27 mouse cellular contexts compared by ENCODE assay signal in genomic region chr6:43198094-43198493, GRCm38 (mm10). TPM values are rescaled to one million over a fixed set of nuclear protein-coding genes. Genes with fewer than 3 reads are reported as not detected.
"Had no signal": no experiment of that assay in that cellular context is flagged by ENCODE, and none has a peak within 500 bp of the region (broad histone marks: within the 10 kb centered on the region; RNA-seq: fewer than 3 reads in every experiment).

No protein-coding gene starts in this region.

- H3K36me3 ChIP-seq: liver, embryonic 13.5 days; liver, embryonic 15.5 days; midbrain, embryonic 10.5 days; midbrain, embryonic 12.5 days; neural tube, embryonic 13.5 days; neural tube, embryonic 15.5 days; stomach, embryonic 15.5 days had no signal

- ATAC-seq: liver, postnatal 0 days; lung, postnatal 0 days; midbrain, embryonic 16.5 days had no signal

- H3K27me3 ChIP-seq: liver, embryonic 13.5 days; liver, embryonic 15.5 days; midbrain, embryonic 12.5 days; neural tube, embryonic 13.5 days; neural tube, embryonic 15.5 days; stomach, embryonic 15.5 days had no signal

- H3K4me2 ChIP-seq: liver, embryonic 11.5 days; liver, embryonic 13.5 days; liver, embryonic 15.5 days; midbrain, embryonic 12.5 days; neural tube, embryonic 13.5 days; neural tube, embryonic 15.5 days; stomach, embryonic 15.5 days had no signal

- H3K4me1 ChIP-seq: liver, embryonic 13.5 days; liver, embryonic 15.5 days; midbrain, embryonic 10.5 days; midbrain, embryonic 12.5 days; neural tube, embryonic 13.5 days; neural tube, embryonic 15.5 days; stomach, embryonic 15.5 days had no signal

- H3K4me3 ChIP-seq: liver, embryonic 13.5 days; liver, embryonic 15.5 days; midbrain, embryonic 10.5 days; midbrain, embryonic 12.5 days; myocyte; neural tube, embryonic 13.5 days; neural tube, embryonic 15.5 days; stomach, embryonic 15.5 days had no signal

- H3K9ac ChIP-seq: liver, embryonic 13.5 days; liver, embryonic 15.5 days; liver, postnatal 0 days; midbrain, embryonic 12.5 days; neural tube, embryonic 13.5 days; neural tube, embryonic 15.5 days; stomach, embryonic 15.5 days had no signal

- DNase-seq: liver, embryonic 13.5 days; liver, postnatal 0 days; midbrain, embryonic 14.5 days; retina, postnatal 1 day; right cerebral cortex, adult 18-20 months; right cerebral cortex, postnatal 25 days; thymus, adult 2 months; thymus, postnatal 25 days; thymus, postnatal 4 days had no signal

- H3K27ac ChIP-seq: liver, embryonic 13.5 days; liver, embryonic 15.5 days; macrophage; midbrain, embryonic 10.5 days; midbrain, embryonic 12.5 days; neural tube, embryonic 13.5 days; neural tube, embryonic 15.5 days; stomach, embryonic 15.5 days; stomach, postnatal 0 days had no signal

- H3K9me3 ChIP-seq: liver, embryonic 13.5 days; liver, embryonic 15.5 days; midbrain, embryonic 10.5 days; midbrain, embryonic 12.5 days; neural tube, embryonic 13.5 days; neural tube, embryonic 15.5 days; stomach, embryonic 15.5 days had no signal

RNA-seq across cellular contexts. Expression of gene Olfr435, which starts 1.1 kb away (rescaled TPM):
- total RNA-seq: megakaryocyte, adult 5-6 weeks; megakaryocyte-erythroid progenitor cell, adult 5-6 weeks had no signal
- polyA plus RNA-seq: liver, embryonic 11.5 days; liver, embryonic 13.5 days; liver, embryonic 15.5 days; liver, postnatal 0 days; lung, postnatal 0 days; macrophage; midbrain, embryonic 10.5 days; midbrain, embryonic 12.5 days; midbrain, embryonic 14.5 days; midbrain, embryonic 16.5 days; myocyte; neural tube, embryonic 11.5 days; neural tube, embryonic 13.5 days; neural tube, embryonic 15.5 days; spleen, adult 2 months; stomach, embryonic 15.5 days; stomach, postnatal 0 days; testis, adult 2 months; thymus, adult 2 months; urinary bladder, adult 2 months had no signal

RNA-seq across cellular contexts. Expression of gene Olfr434, which starts 14.7 kb away (rescaled TPM):
- total RNA-seq: megakaryocyte, adult 5-6 weeks; megakaryocyte-erythroid progenitor cell, adult 5-6 weeks had no signal
- polyA plus RNA-seq: liver, embryonic 11.5 days; liver, embryonic 13.5 days; liver, embryonic 15.5 days; liver, postnatal 0 days; lung, postnatal 0 days; macrophage; midbrain, embryonic 10.5 days; midbrain, embryonic 12.5 days; midbrain, embryonic 14.5 days; midbrain, embryonic 16.5 days; myocyte; neural tube, embryonic 11.5 days; neural tube, embryonic 13.5 days; neural tube, embryonic 15.5 days; spleen, adult 2 months; stomach, embryonic 15.5 days; stomach, postnatal 0 days; testis, adult 2 months; thymus, adult 2 months; urinary bladder, adult 2 months had no signal

RNA-seq across cellular contexts. Expression of gene Olfr13, which starts 26.2 kb away (rescaled TPM):
- total RNA-seq: megakaryocyte-erythroid progenitor cell, adult 5-6 weeks had no signal
- polyA plus RNA-seq: liver, embryonic 11.5 days; liver, embryonic 13.5 days; liver, embryonic 15.5 days; liver, postnatal 0 days; lung, postnatal 0 days; macrophage; midbrain, embryonic 10.5 days; midbrain, embryonic 12.5 days; midbrain, embryonic 14.5 days; midbrain, embryonic 16.5 days; myocyte; neural tube, embryonic 11.5 days; neural tube, embryonic 13.5 days; neural tube, embryonic 15.5 days; spleen, adult 2 months; stomach, embryonic 15.5 days; stomach, postnatal 0 days; urinary bladder, adult 2 months had no signal

RNA-seq across cellular contexts. Expression of gene Olfr47, which starts 33.2 kb away (rescaled TPM):
- total RNA-seq: megakaryocyte, adult 5-6 weeks; megakaryocyte-erythroid progenitor cell, adult 5-6 weeks had no signal
- polyA plus RNA-seq: liver, embryonic 11.5 days; liver, embryonic 13.5 days; liver, embryonic 15.5 days; liver, postnatal 0 days; lung, postnatal 0 days; macrophage; midbrain, embryonic 10.5 days; midbrain, embryonic 12.5 days; midbrain, embryonic 14.5 days; midbrain, embryonic 16.5 days; myocyte; neural tube, embryonic 11.5 days; neural tube, embryonic 13.5 days; neural tube, embryonic 15.5 days; spleen, adult 2 months; stomach, embryonic 15.5 days; stomach, postnatal 0 days; testis, adult 2 months; thymus, adult 2 months; urinary bladder, adult 2 months had no signal

RNA-seq across cellular contexts. Expression of gene Olfr437, which starts 35.0 kb away (rescaled TPM):
- total RNA-seq: megakaryocyte, adult 5-6 weeks; megakaryocyte-erythroid progenitor cell, adult 5-6 weeks had no signal
- polyA plus RNA-seq: liver, embryonic 11.5 days; liver, embryonic 13.5 days; liver, embryonic 15.5 days; liver, postnatal 0 days; lung, postnatal 0 days; macrophage; midbrain, embryonic 10.5 days; midbrain, embryonic 12.5 days; midbrain, embryonic 14.5 days; midbrain, embryonic 16.5 days; myocyte; neural tube, embryonic 11.5 days; neural tube, embryonic 13.5 days; neural tube, embryonic 15.5 days; spleen, adult 2 months; stomach, embryonic 15.5 days; stomach, postnatal 0 days; testis, adult 2 months; thymus, adult 2 months; urinary bladder, adult 2 months had no signal
